Mouse (Mus musculus) heart, adult 18-20 months (tissue): ENCODE results near the gene Kcnma1. TPM values are rescaled to one million over a fixed set of nuclear protein-coding genes. Genes with fewer than 3 reads are reported as not detected.

Experiments used
- DNase-seq, 2 experiments: peaks; one replicate each; pipeline ENCODE4 v3.0.0; 2021 to 2022; ENCODE audit warnings: mixed read lengths in 1 of 2
- total RNA-seq, 2 experiments: library from RNA; stranded (reverse); gene quantifications; 2 replicates each; pipeline ENCODE4 v1.2.3; 2021

Gene Kcnma1
- total RNA-seq, 2 experiments from 2014 or later: 0.69 to 0.79 TPM

GRCm38 (mm10) chr14:23523825-23524491 lies 490.3 kb downstream of the Kcnma1 start:
- no peak for DNase-seq

- DNase-seq: peak; percentile 20 to 31
Observed at GRCm38 (mm10) chr14:23522606-23523159, 491.6 kb downstream of the Kcnma1 start.

- DNase-seq: no peak
Observed at GRCm38 (mm10) chr14:23521080-23521684, 493.1 kb downstream of the Kcnma1 start.

GRCm38 (mm10) chr14:23517374-23517773 lies 496.9 kb downstream of the Kcnma1 start:
- no peak for DNase-seq

- DNase-seq: no peak
Observed at GRCm38 (mm10) chr14:23509792-23510191, 504.5 kb downstream of the Kcnma1 start.

- peak; percentile 15 to 33 for DNase-seq
Observed at GRCm38 (mm10) chr14:23502236-23502790, 512.0 kb downstream of the Kcnma1 start.

- no peak for DNase-seq
Observed at GRCm38 (mm10) chr14:23496801-23497200, 517.5 kb downstream of the Kcnma1 start.

- DNase-seq: peak; percentile 31 to 39
Observed at GRCm38 (mm10) chr14:23496236-23496740, 518.0 kb downstream of the Kcnma1 start.

GRCm38 (mm10) chr14:23494496-23494800 lies 519.8 kb downstream of the Kcnma1 start:
- DNase-seq: peak; percentile 73 to 84

- DNase-seq: peak; percentile 9 to 17
Observed at GRCm38 (mm10) chr14:23493750-23494495, 520.4 kb downstream of the Kcnma1 start.

GRCm38 (mm10) chr14:23492581-23493360 lies 521.5 kb downstream of the Kcnma1 start:
- DNase-seq: peak; percentile 28 to 45

GRCm38 (mm10) chr14:23491359-23491758 lies 522.9 kb downstream of the Kcnma1 start:
- DNase-seq: no peak

- DNase-seq: no peak
Observed at GRCm38 (mm10) chr14:23486687-23487086, 527.6 kb downstream of the Kcnma1 start.

- no peak for DNase-seq
Observed at GRCm38 (mm10) chr14:23485802-23486500, 528.3 kb downstream of the Kcnma1 start.

GRCm38 (mm10) chr14:23475129-23475528 lies 539.2 kb downstream of the Kcnma1 start:
- no peak for DNase-seq

- no peak for DNase-seq
Observed at GRCm38 (mm10) chr14:23470071-23470470, 544.2 kb downstream of the Kcnma1 start.

GRCm38 (mm10) chr14:23465135-23465534 lies 549.2 kb downstream of the Kcnma1 start:
- DNase-seq: no peak

GRCm38 (mm10) chr14:23458560-23458959 lies 555.7 kb downstream of the Kcnma1 start:
- DNase-seq: no peak

- DNase-seq: no peak
Observed at GRCm38 (mm10) chr14:23451681-23452080, 562.6 kb downstream of the Kcnma1 start.

GRCm38 (mm10) chr14:23437467-23437866 lies 576.8 kb downstream of the Kcnma1 start:
- no peak for DNase-seq

- peak; percentile 26 to 42 for DNase-seq
Observed at GRCm38 (mm10) chr14:23435861-23436260, 578.4 kb downstream of the Kcnma1 start.
